22 mouse cellular contexts compared by ENCODE assay signal in genomic region chr9:54673887-54674286, GRCm38 (mm10).
"Had no signal": no experiment of that assay in that cellular context is flagged by ENCODE, and none has a peak within 500 bp of the region (broad histone marks: within the 10 kb centered on the region; RNA-seq: fewer than 3 reads in every experiment).

No protein-coding gene starts in this region.

- H3K27ac ChIP-seq: intestine, embryonic 15.5 days; kidney, embryonic 15.5 days; limb, embryonic 10.5 days; limb, embryonic 13.5 days; liver, embryonic 12.5 days; liver, embryonic 15.5 days; lung, embryonic 15.5 days; midbrain, embryonic 10.5 days; midbrain, embryonic 15.5 days; neural tube, embryonic 12.5 days; neural tube, embryonic 15.5 days; stomach, embryonic 15.5 days had no signal

- ATAC-seq: intestine, embryonic 15.5 days; liver, embryonic 12.5 days; midbrain, embryonic 15.5 days had no signal

- H3K4me2 ChIP-seq: intestine, embryonic 15.5 days; kidney, embryonic 15.5 days; limb, embryonic 13.5 days; liver, embryonic 12.5 days; liver, embryonic 15.5 days; lung, embryonic 15.5 days; midbrain, embryonic 15.5 days; neural tube, embryonic 12.5 days; neural tube, embryonic 15.5 days; stomach, embryonic 15.5 days had no signal

- H3K9ac ChIP-seq: intestine, embryonic 15.5 days; kidney, embryonic 15.5 days; limb, embryonic 13.5 days; liver, embryonic 12.5 days; liver, embryonic 15.5 days; lung, embryonic 15.5 days; midbrain, embryonic 15.5 days; neural tube, embryonic 12.5 days; neural tube, embryonic 15.5 days; stomach, embryonic 15.5 days had no signal

- H3K9me3 ChIP-seq: intestine, embryonic 15.5 days; kidney, embryonic 15.5 days; limb, embryonic 10.5 days; limb, embryonic 13.5 days; liver, embryonic 12.5 days; liver, embryonic 15.5 days; lung, embryonic 15.5 days; megakaryocyte, embryonic 14.5 days; midbrain, embryonic 10.5 days; midbrain, embryonic 15.5 days; neural tube, embryonic 12.5 days; neural tube, embryonic 15.5 days; stomach, embryonic 15.5 days had no signal

- H3K36me3 ChIP-seq: intestine, embryonic 15.5 days; kidney, embryonic 15.5 days; limb, embryonic 10.5 days; limb, embryonic 13.5 days; liver, embryonic 12.5 days; liver, embryonic 15.5 days; lung, embryonic 15.5 days; midbrain, embryonic 10.5 days; midbrain, embryonic 15.5 days; neural tube, embryonic 12.5 days; neural tube, embryonic 15.5 days; stomach, embryonic 15.5 days had no signal

- H3K4me1 ChIP-seq: limb, embryonic 13.5 days; midbrain, embryonic 15.5 days; neural tube, embryonic 12.5 days; stomach, embryonic 15.5 days had no signal

- H3K4me3 ChIP-seq: intestine, embryonic 15.5 days; kidney, embryonic 15.5 days; limb, embryonic 10.5 days; limb, embryonic 13.5 days; liver, embryonic 12.5 days; liver, embryonic 15.5 days; lung, embryonic 15.5 days; megakaryocyte, embryonic 14.5 days; midbrain, embryonic 10.5 days; midbrain, embryonic 15.5 days; neural tube, embryonic 12.5 days; neural tube, embryonic 15.5 days; stomach, embryonic 15.5 days had no signal

- H3K27me3 ChIP-seq: intestine, embryonic 15.5 days; limb, embryonic 13.5 days; lung, embryonic 15.5 days; midbrain, embryonic 15.5 days; neural tube, embryonic 12.5 days; neural tube, embryonic 15.5 days; stomach, embryonic 15.5 days had no signal

- DNase-seq: kidney, adult 11 months; kidney, adult 8-10 months; kidney, postnatal 10 days; kidney, postnatal 36 days; liver; right cerebral cortex, adult 18-20 months; right cerebral cortex, postnatal 14 days; right cerebral cortex, postnatal 4 days; thymus, postnatal 25 days had no signal
